Mouse (Mus musculus) olfactory bulb, adult 2 months (tissue): ENCODE results near the gene Ap1b1. TPM values are rescaled to one million over a fixed set of nuclear protein-coding genes. Genes with fewer than 3 reads are reported as not detected.
A peak's percentile ranks its signal among the peaks of the same experiment; 100 is the strongest.

Experiments used
- H3K27ac ChIP-seq: fragments of 200-500 bp; 2 replicates; pipeline ENCODE4 v1.5.1; 2012; ENCODE audit warnings: low read depth, low read length; ENCODE audit not compliant: insufficient read depth
- H3K4me1 ChIP-seq: fragments of 200-500 bp; 2 replicates; pipeline ENCODE4 v1.6.1; 2012; ENCODE audit warnings: low read length; ENCODE audit not compliant: control insufficient read depth, insufficient read depth
- H3K4me3 ChIP-seq: fragments of 200-500 bp; 2 replicates; pipeline ENCODE4 v1.5.1; 2012; ENCODE audit warnings: mild to moderate bottlenecking, low read depth, low read length, moderate library complexity; ENCODE audit not compliant: insufficient read depth
- CTCF ChIP-seq: fragments of 200-500 bp; IDR thresholded peaks from 2 replicates; pipeline ENCODE4 v1.5.1; 2012; ENCODE audit warnings: low read depth, mild to moderate bottlenecking, low read length, moderate library complexity; ENCODE audit not compliant: insufficient read depth
- POLR2A ChIP-seq: fragments of 200-500 bp; IDR thresholded peaks from 2 replicates; pipeline ENCODE4 v1.6.1; 2012; ENCODE audit warnings: mild to moderate bottlenecking, low read depth, low read length, moderate library complexity; ENCODE audit not compliant: insufficient read depth
- WGBS: fragments of 180-500 bp; shearing (Covaris S2); methylation state at CpG from one replicate; pipeline ENCODE4 v1.1.7; 2018; 5-methylcytosine and 5-hydroxymethylcytosine counted together
- polyA plus RNA-seq: library from polyadenylated mRNA; stranded (reverse); fragments of >200 nt; gene quantifications from 2 replicates; pipeline ENCODE4 v1.2.4, GENCODE M21; 2012; ENCODE audit warnings: low replicate concordance; ENCODE audit not compliant: missing spikeins, insufficient read depth, insufficient read length

The Ap1b1 gene
- polyA plus RNA-seq, 1 experiment: not detected

- WGBS: 33% methylated on average over 2 of the region's 2 CpGs
- H3K4me3 ChIP-seq: no peak overlapping the region
- TF ChIP-seq POLR2A (no peak), CTCF (peak; percentile 64)
These were observed 29.1 kb downstream of the Ap1b1 start for GRCm38 (mm10) chr11:5015720-5016119.

DNA sequence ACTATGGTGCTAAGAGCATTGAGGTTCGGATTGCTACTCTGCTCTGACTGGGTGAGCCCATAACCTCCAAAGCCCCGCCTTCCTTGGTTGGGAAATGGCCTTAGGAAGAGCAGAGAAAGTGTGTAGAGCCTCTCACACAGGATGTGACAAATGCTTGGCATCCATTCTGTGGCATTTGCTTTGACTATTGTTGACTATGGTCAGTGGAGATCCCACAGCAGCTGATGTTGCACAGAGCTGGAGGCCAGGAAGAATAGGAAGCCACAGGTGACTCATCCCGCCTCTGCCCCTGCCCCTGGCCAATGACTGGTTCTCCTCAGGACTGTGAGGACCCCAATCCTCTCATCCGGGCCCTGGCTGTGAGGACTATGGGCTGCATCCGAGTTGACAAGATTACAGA, 29.7 kb downstream of the Ap1b1 start:
- WGBS: 89% methylated on average over 5 of the region's 5 CpGs
- Histone ChIP-seq H3K4me1 (no peaks in the 10 kb centered on the region), H3K4me3 (no peak overlapping the region), H3K27ac (no peak overlapping the region)
- TF ChIP-seq POLR2A: no peak
- no peak for TF ChIP-seq CTCF

More at GRCm38 (mm10) chr11:5015720-5016119, 29.1 kb downstream of the Ap1b1 start:
- H3K27ac ChIP-seq: no peak overlapping the region
- H3K4me1 ChIP-seq: no peaks in the 10 kb centered on the region

- TF ChIP-seq POLR2A: no peak
- no peak for TF ChIP-seq CTCF
- Histone ChIP-seq H3K4me3 (no peak overlapping the region), H3K4me1 (no peaks in the 10 kb centered on the region), H3K27ac (no peak overlapping the region)
- 49% methylated on average over 6 of the region's 6 CpGs for WGBS
These were observed 30.9 kb downstream of the Ap1b1 start for GRCm38 (mm10) chr11:5017506-5017905.

- H3K4me3 ChIP-seq: no peak overlapping the region
- H3K27ac ChIP-seq: no peak overlapping the region
- no peak for TF ChIP-seq CTCF
- no peak for TF ChIP-seq POLR2A
- WGBS: 97% methylated on average over 1 of the region's 1 CpGs
- no peaks in the 10 kb centered on the region for H3K4me1 ChIP-seq
These were observed 38.5 kb downstream of the Ap1b1 start for GRCm38 (mm10) chr11:5025108-5025507.

- WGBS: 80% methylated on average over 7 of the region's 7 CpGs
- TF ChIP-seq POLR2A: no peak
- no peak for TF ChIP-seq CTCF
- Histone ChIP-seq H3K4me3 (no peak overlapping the region), H3K27ac (no peak overlapping the region), H3K4me1 (no peaks in the 10 kb centered on the region)
These were observed 41.6 kb downstream of the Ap1b1 start for GRCm38 (mm10) chr11:5028228-5028627.

- Histone ChIP-seq H3K4me3 (no peak overlapping the region), H3K27ac (no peak overlapping the region), H3K4me1 (no peaks in the 10 kb centered on the region)
- 92% methylated on average over 10 of the region's 10 CpGs for WGBS
- TF ChIP-seq POLR2A: no peak
- no peak for TF ChIP-seq CTCF
These were observed 46.1 kb downstream of the Ap1b1 start for GRCm38 (mm10) chr11:5032706-5033105.

GRCm38 (mm10) chr11:5033136-5033535, 46.5 kb downstream of the Ap1b1 start:
- 73% methylated on average over 3 of the region's 3 CpGs for WGBS
- no peak overlapping the region for H3K4me3 ChIP-seq
- no peak overlapping the region for H3K27ac ChIP-seq
- no peaks in the 10 kb centered on the region for H3K4me1 ChIP-seq
- TF ChIP-seq CTCF (no peak), POLR2A (no peak)

DNA sequence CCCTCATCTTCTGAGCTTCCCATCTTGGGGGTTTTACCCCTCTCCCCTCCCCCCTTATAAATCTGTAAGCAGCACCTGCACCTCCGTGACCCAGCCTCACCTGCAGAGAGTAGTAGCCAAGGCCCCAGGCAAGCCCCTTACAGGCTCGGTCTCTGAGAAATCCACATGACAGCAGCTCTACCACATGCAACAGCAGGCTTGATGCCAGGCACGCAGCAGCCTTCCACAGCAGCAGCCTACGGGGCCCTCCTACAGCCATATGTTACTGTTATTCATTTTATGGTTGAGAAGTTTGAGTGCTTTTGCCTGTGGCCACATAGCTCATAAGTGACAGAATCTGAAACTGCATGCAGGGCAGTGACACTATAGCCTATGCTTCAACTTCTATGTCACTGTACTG, 48.8 kb downstream of the Ap1b1 start:
- 90% methylated on average over 4 of the region's 4 CpGs for WGBS
- TF ChIP-seq CTCF: no peak
- no peak for TF ChIP-seq POLR2A
- H3K27ac ChIP-seq: no peak overlapping the region

GRCm38 (mm10) chr11:5037146-5037854, 50.7 kb downstream of the Ap1b1 start:
- H3K4me1 ChIP-seq: peaks cover 19% of the 10 kb centered on the region
- no peak overlapping the region for H3K4me3 ChIP-seq
- 71% methylated on average over 8 of the region's 8 CpGs for WGBS
- no peak for TF ChIP-seq CTCF
- no peak overlapping the region for H3K27ac ChIP-seq

More for the DNA sequence above, 48.8 kb downstream of the Ap1b1 start:
- Histone ChIP-seq H3K4me1 (peaks cover under 1% of the 10 kb centered on the region), H3K4me3 (no peak overlapping the region)
